Mouse (Mus musculus) spleen, adult 18-20 months (tissue): ENCODE results near the gene Mrs2.
"Not testable (repeated sequence)": the region's sequence is repeated elsewhere in the genome, so short reads cannot be mapped to it uniquely, and the experiment has no call there.

Source experiments
- DNase-seq, 2 experiments: peaks; one replicate each; pipeline ENCODE4 v3.0.0; 2022; ENCODE audit warnings: mixed read lengths in 2 of 2

The Mrs2 gene

GRCm38 (mm10) chr13:24976384-24976783 lies 43.8 kb downstream of the Mrs2 start:
- DNase-seq = no peak

- not testable (repeated sequence) for DNase-seq
These were observed 48.4 kb downstream of the Mrs2 start for GRCm38 (mm10) chr13:24971776-24972175.

GRCm38 (mm10) chr13:24965846-24966201 lies 54.4 kb downstream of the Mrs2 start:
- DNase-seq = no peak

- DNase-seq = peak in 1 of 2 experiments; percentile 9
These were observed 54.9 kb downstream of the Mrs2 start for GRCm38 (mm10) chr13:24965130-24965845.

GRCm38 (mm10) chr13:24962119-24962518 lies 58.1 kb downstream of the Mrs2 start:
- no peak for DNase-seq

- DNase-seq = no peak
These were observed 60.1 kb downstream of the Mrs2 start for GRCm38 (mm10) chr13:24960084-24960483.

- DNase-seq = no peak
These were observed 61.5 kb downstream of the Mrs2 start for GRCm38 (mm10) chr13:24958671-24959070.

- no peak for DNase-seq
These were observed 64.7 kb downstream of the Mrs2 start for GRCm38 (mm10) chr13:24955500-24955899.

GRCm38 (mm10) chr13:24955091-24955490 lies 65.1 kb downstream of the Mrs2 start:
- DNase-seq = no peak

- DNase-seq = no peak
These were observed 67.5 kb downstream of the Mrs2 start for GRCm38 (mm10) chr13:24952659-24953058.

- no peak for DNase-seq
These were observed 71.3 kb downstream of the Mrs2 start for GRCm38 (mm10) chr13:24948870-24949269.

- DNase-seq = no peak
These were observed 73.0 kb downstream of the Mrs2 start for GRCm38 (mm10) chr13:24947158-24947557.

GRCm38 (mm10) chr13:24945567-24945966 lies 74.6 kb downstream of the Mrs2 start:
- DNase-seq = no peak

- DNase-seq = no peak
These were observed 76.9 kb downstream of the Mrs2 start for GRCm38 (mm10) chr13:24943303-24943702.

- DNase-seq = no peak
These were observed 77.5 kb downstream of the Mrs2 start, which contains the start of gene Gpld1 for GRCm38 (mm10) chr13:24942512-24943282. TSS of gene Gpld1 (plus strand) at chr13:24943152.

GRCm38 (mm10) chr13:24939472-24939871 lies 80.7 kb downstream of the Mrs2 start:
- DNase-seq = no peak

GRCm38 (mm10) chr13:24938683-24939082 lies 81.5 kb downstream of the Mrs2 start:
- peak; percentile 10 to 67 for DNase-seq

- no peak for DNase-seq
These were observed 82.4 kb downstream of the Mrs2 start for GRCm38 (mm10) chr13:24937839-24938166.
